Mouse (Mus musculus): ENCODE data around the gene Adgrv1.

Adgrv1 gene

DNA sequence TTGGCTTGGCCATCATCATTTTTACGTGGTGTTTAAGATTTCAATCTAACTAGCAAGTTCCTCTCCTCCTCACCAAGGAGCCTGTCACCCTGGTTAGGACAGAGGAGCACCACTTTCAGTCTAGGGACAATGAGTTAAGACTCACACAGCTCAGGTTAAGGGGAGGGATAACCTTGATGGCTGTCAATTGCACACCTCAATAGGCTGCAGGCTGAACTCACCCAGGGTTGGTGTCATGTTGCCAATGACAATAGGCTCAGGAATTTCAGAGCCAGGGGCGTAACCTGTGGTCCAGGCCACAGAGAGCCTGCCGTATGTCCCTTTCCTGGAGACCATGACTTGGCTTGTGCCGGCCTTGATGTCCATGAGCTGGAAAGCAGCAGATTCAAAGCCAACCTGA, 209.0 kb downstream of the Adgrv1 start:
- DNase-seq (ENCODE audit: low spot score in 2 of 2): no peak

- no peak for DNase-seq (ENCODE audit: low spot score in 2 of 2)
Measured at GRCm38 (mm10) chr13:81407881-81408460, 225.0 kb downstream of the Adgrv1 start.

GRCm38 (mm10) chr13:81402826-81403225, 230.1 kb downstream of the Adgrv1 start:
- no peak for DNase-seq (ENCODE audit: low spot score in 2 of 2)

GRCm38 (mm10) chr13:81402191-81402590, 230.8 kb downstream of the Adgrv1 start:
- no peak for DNase-seq (ENCODE audit: low spot score in 2 of 2)

DNA sequence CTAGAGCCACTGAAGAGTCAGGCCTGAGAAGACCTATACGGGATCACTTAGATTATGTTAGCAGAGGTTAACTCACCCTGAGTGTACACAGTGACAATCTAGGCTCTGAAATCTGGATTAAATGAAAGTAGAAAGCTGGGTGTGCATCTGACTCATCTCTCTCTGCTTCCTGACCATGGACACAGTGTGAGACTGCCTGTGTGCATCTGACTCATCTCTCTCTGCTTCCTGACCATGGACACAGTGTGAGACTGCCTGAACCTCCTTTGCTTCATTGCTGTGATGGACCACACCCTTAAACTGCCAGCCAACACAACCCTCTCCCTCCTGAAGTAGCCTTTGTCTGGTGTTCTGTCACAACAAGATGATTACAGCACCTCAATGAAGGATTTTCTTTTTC, 231.2 kb downstream of the Adgrv1 start:
- no peak for DNase-seq (ENCODE audit: low spot score in 2 of 2)

DNA sequence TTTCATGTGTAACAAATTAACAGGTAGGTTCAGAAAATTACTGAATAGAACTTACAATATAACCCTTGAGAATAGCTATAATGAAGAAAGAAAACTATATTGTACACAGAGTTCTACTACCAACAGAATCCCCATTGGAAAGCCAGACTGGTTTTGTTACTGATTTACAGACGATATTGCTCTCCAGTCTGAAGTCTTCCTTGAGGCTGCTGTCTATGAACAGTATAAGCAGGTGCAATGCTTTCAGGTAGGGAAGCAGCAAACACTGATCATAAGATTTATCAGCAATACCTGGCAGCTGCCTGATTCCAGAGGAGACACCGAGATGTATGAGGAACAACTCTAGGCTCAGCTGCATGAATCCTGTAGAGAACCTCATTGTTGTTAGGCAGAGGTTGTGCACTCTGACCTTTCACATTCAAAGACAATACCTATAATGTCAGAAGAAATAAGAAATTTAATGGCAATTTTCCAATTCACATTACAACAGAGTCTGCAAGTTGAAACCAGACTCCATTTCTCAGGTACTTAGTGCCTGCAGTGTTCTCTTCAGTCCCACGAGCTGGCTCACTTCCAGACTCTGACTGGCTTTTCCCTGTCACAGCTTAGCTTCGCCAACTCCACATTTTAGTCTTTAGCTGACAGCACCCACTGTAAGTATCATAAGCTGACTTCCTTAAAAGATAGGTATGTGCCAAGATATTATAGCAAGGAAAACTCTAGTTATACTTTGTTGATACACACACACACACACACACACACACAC, 247.2 kb downstream of the Adgrv1 start:
- no peak for DNase-seq (ENCODE audit: low spot score in 2 of 2)

DNA sequence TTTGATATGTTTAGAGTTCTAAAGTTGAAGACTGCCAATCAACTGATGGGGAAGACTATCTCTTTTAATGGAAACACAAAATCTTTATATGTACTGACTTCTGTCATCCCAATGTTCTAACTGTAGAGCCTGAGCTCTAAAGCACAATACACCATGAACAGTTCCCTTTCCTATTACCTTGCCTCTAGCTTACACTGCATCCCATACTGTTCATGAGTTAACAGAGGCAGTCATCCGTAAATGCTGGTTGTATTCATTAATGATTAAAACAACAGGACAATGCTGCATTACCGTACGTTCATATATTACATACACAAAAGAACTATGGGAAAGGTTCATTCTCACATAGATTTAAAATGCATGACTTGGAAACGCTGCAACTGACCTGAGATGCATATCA, 251.1 kb downstream of the Adgrv1 start:
- no peak for DNase-seq (ENCODE audit: low spot score in 2 of 2)

GRCm38 (mm10) chr13:81370801-81371456, 262.0 kb downstream of the Adgrv1 start:
- DNase-seq (ENCODE audit: low spot score in 2 of 2): no peak

DNA sequence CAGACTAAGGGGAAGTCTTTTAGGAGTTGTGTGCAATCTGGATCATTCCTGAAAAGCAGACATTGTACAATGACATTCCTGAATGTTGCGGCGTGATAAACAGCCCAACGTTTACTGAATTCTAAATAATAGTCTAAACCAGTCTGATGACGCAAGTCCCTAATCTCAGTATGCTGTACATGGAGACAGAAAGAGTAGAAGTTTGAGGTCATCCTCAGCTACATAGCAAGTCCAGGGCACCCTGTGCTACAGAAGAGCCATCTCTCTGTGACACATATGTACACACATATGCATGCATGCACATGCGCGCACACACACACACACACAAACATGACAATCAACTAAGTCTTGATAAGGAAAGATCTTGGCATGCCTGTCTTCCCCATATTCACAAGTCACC, 262.8 kb downstream of the Adgrv1 start:
- no peak for DNase-seq (ENCODE audit: low spot score in 2 of 2)

DNA sequence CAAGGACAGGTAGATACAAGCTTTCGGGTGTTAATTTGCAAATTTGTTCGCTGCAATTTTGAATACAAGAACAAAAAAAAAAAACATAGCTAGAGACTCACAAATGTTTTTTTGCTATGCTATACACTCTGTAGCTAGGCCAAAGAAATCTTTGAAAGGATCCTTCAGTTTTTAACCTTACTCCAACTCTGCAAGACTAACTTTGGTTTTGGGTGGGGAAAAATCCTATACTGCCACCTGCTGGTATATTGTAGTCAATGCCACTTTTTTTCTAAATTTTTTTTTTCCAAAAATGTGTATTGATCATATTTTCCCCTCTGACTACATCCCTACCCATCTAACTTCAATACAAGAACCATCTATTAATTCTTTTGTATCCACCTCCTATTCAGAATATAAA, 263.4 kb downstream of the Adgrv1 start:
- no peak for DNase-seq (ENCODE audit: low spot score in 2 of 2)

DNA sequence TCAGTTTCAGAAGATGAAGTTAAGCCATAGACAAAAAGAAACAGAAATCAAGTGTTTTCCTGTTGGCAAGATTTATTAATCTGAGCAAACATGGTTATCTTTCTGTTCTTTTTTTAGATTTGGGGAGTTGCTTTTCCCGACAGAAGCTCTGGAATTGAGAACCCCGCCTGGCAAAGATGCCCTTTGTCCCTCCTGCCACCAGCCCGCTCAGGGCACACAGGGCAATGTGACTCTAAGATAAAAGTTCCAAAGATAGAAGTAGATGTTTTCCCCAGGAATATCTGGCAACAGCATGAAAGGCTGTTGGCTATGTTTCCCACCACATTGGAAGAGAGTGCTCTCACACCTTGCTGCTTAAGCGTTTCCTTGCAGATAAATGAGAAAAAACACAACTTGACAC, 264.0 kb downstream of the Adgrv1 start:
- no peak for DNase-seq (ENCODE audit: low spot score in 2 of 2)

- no peak for DNase-seq (ENCODE audit: low spot score in 2 of 2)
Measured at GRCm38 (mm10) chr13:81367681-81368376, 265.1 kb downstream of the Adgrv1 start.

- no peak for DNase-seq (ENCODE audit: low spot score in 2 of 2)
Measured at GRCm38 (mm10) chr13:81360338-81360737, 272.6 kb downstream of the Adgrv1 start.

DNA sequence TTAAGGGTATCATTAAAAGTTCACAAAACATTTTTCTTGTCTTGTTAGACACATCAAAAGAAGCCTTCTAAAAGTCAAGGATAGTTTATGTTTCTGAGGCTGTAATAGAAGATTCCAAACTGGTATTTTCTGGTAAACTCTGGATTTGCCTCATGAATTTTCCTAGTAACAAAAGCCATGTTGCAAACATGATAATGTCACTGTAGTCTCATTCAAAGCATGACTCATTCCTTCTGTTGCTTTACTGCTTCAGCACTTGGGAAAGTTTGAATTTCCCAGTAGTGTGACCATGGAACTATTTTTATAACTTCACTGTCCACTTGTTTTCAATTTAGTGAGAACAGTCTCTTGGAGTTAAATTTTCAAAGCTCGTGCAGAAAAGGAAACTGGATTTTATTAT, 274.2 kb downstream of the Adgrv1 start:
- no peak for DNase-seq (ENCODE audit: low spot score in 2 of 2)

- no peak for DNase-seq (ENCODE audit: low spot score in 2 of 2)
Measured at GRCm38 (mm10) chr13:81358365-81358764, 274.6 kb downstream of the Adgrv1 start.

- no peak for DNase-seq (ENCODE audit: low spot score in 2 of 2)
Measured at GRCm38 (mm10) chr13:81357215-81357614, 275.7 kb downstream of the Adgrv1 start.

GRCm38 (mm10) chr13:81354587-81354986, 278.4 kb downstream of the Adgrv1 start:
- no peak for DNase-seq (ENCODE audit: low spot score in 2 of 2)

DNA sequence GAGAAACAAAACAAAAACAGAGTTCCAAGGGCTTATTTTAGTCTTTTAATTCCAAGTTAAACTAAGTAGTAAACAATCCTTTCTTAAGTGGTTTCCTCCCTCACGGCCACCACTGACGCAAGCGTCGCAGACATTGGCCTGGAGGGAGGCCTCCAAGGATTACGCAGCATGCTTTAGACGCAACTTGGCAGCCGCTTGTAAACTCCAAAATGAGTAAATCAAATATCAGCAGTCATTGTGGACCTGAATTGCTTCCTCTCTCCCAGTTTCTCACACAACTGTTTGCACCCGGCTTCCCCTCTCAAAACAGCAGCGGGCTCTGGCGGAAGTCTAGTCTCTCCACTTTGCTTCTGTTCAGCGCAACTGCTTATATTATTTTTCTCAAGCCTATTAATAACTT, 280.7 kb downstream of the Adgrv1 start:
- no peak for DNase-seq (ENCODE audit: low spot score in 2 of 2)

DNA sequence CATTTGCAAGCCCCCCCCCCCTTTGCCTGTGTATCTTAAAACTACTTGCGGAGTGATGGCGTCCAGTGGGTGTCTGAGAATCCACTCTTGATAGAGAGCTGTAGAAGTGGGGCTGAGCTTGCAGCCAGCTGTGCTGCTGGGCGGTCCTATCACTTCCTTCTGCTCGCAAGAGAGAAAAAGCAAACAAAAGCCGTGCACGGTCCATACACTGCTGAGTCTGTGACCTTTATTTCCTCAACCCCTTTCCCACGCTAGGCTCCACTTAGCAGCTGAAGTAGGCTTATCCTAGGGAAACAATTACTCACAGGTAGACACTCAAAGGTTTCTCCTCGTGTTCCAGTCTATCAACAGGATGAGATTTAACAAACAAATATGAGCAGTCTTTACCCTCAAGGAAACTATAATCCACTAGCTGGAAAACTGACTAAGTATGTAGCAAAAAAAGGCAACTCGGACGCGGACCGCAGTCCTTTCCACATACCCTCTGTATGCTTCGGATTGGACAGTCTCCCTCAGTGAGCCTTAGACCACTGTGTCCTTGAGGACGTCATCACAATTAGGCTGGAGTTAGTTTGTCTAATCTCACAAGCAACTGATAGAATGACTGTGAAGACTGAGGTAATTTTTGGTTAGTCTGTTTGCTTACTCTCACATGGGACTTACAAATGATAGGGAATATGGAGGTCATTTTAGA, 281.3 kb downstream of the Adgrv1 start:
- no peak for DNase-seq (ENCODE audit: low spot score in 2 of 2)

DNA sequence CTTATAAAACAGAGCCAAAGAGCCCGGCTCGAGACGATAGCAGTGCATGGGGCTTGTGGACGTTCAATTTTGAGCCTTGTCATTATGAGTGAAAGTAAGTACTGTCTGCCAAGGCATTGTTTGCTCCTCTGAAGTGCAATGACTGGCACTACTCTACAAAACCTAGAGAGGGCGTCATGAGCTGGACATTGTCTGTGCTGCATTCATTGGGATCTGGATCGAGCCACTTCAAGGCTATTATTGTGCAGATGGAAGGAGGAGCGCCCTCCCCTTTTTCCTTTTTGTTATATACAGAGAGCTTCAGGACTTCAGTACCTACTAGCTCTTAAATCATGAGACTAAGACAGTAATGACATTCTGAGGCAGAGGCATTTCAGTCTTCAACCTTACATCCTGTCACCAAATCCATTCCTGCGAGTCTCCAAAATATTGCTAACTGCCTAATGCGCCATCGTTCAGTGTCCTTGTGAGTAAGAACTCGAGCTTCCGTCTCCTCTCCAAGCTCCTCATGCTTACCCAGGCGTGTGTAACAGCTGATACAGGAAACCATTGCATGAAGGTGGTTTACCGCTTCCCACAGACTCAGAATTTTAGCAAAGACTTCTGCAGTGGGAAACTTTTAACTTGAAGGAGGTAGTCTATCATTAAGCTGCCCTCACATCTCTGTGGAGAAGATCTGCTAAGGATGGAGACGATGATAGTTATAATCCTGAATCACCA, 285.5 kb downstream of the Adgrv1 start:
- no peak for DNase-seq (ENCODE audit: low spot score in 2 of 2)

GRCm38 (mm10) chr13:81342987-81343596, 289.9 kb downstream of the Adgrv1 start:
- no peak for DNase-seq (ENCODE audit: low spot score in 2 of 2)
